Mouse (Mus musculus) forebrain, embryonic 12.5 days (tissue): ENCODE results near the gene Zfp418. TPM values are rescaled to one million over a fixed set of nuclear protein-coding genes. Genes with fewer than 3 reads are reported as not detected.
"Not testable (repeated sequence)": the region's sequence is repeated elsewhere in the genome, so short reads cannot be mapped to it uniquely, and the experiment has no call there.

Experiments used
- ATAC-seq: fragments of 200-750 bp; cut with Nextera tagmentation; 2 replicates; pipeline ENCODE4 v1.8.0; 2017; ENCODE audit warnings: moderate TSS enrichment; ENCODE audit not compliant: low FRiP score
- H3K27ac ChIP-seq: fragments of 300-500 bp; sonication (generic); 2 replicates; pipeline ENCODE4 v1.5.1; 2016; ENCODE audit warnings: mild to moderate bottlenecking
- H3K27me3 ChIP-seq: fragments of 300-500 bp; sonication (generic); 2 replicates; pipeline ENCODE4 v1.6.1; 2016; ENCODE audit warnings: mild to moderate bottlenecking
- H3K36me3 ChIP-seq: fragments of 300-500 bp; sonication (generic); replicated peaks from 2 replicates; pipeline ENCODE4 v1.6.1; 2016; ENCODE audit warnings: mild to moderate bottlenecking
- H3K4me1 ChIP-seq: fragments of 300-500 bp; sonication (generic); 2 replicates; pipeline ENCODE4 v1.6.1; 2016
- H3K4me2 ChIP-seq: fragments of 300-500 bp; sonication (generic); 2 replicates; pipeline ENCODE4 v1.6.1; 2016; ENCODE audit warnings: mild to moderate bottlenecking, moderate library complexity
- H3K4me3 ChIP-seq: fragments of 300-500 bp; sonication (generic); replicated peaks from 2 replicates; pipeline ENCODE4 v1.5.1; 2016; ENCODE audit warnings: mild to moderate bottlenecking
- H3K9ac ChIP-seq: fragments of 300-500 bp; sonication (generic); 2 replicates; pipeline ENCODE4 v1.6.1; 2016; ENCODE audit warnings: mild to moderate bottlenecking
- H3K9me3 ChIP-seq: fragments of 300-500 bp; sonication (generic); 2 replicates; pipeline ENCODE4 v1.6.1; 2016
- WGBS: fragments of 180-500 bp; shearing (Covaris S2); methylation state at CpG from one replicate; pipeline ENCODE4 v1.1.7; 2016; 5-methylcytosine and 5-hydroxymethylcytosine counted together
- polyA plus RNA-seq: library from polyadenylated mRNA; unstranded; fragments of >200 nt; fragmentation: Nextera tagmentation; extraction: Ambion mirVana; gene quantifications from 2 replicates; pipeline ENCODE4 v1.2.1, GENCODE M21; 2016

The Zfp418 gene
- polyA plus RNA-seq, 1 experiment from 2014 or later: 3.3 TPM

DNA sequence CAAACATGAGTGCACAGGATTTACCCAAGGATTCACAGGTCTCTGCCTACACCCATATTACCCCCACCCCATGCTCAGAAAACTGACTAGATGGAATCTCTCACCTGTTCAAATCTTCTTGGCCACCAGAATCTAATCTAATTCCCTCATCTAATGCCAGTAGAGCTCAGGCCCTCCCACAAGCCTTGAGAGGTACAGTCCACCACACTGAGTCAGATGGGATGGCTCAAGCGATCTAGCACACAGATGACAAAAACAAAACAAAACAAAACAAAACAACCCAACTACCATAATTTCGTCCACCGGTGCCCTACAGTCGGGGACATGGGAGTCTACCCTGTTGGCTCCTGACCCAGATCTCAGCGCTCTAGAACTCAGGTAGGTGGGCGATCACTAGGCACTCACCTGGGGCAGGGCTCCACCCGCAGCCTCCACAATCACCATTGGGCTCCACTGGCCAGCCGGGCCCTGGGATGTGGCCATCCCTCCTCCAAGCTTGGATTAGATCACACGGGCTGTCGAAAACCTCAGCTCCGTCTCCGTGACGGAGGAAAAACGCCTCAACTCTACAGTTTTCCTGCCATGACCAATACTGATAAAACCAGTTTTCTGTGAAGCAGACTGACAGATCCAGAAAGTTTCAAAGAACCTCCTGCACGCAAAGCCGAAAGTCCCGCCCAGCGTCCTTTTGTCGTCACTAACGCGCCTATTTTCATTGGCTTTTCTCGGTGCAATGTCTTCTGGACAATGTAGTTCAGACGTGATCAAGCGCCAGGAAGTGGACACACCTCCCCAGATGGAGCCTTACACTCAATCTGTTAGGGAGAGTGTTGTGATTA lies 38.4 kb downstream of the Zfp418 start, which contains the start of gene Zfp772:
Gene Zfp772 (minus strand): TSS at position 686 of the 839 bp plus-strand sequence.
- not testable (repeated sequence) for H3K36me3 ChIP-seq, H3K27ac ChIP-seq, H3K9me3 ChIP-seq, ATAC-seq, H3K27me3 ChIP-seq, H3K4me1 ChIP-seq
- 2% methylated on average over 24 of the region's 24 CpGs for WGBS
- Histone ChIP-seq H3K9ac (peak within 1 kb of the TSS; percentile 38; the same call in 1 of the 2 replicates), H3K4me3 (peak within 1 kb of the TSS; percentile 49), H3K4me2 (peak within 1 kb of the TSS; percentile 57)

Other genes starting within 250 kb of the Zfp418 start
- not detected in 2 replicates for gene Aurkc, start 176.0 kb upstream of the Zfp418 start, polyA plus RNA-seq
- gene Zfp954, start 49.8 kb upstream of the Zfp418 start, polyA plus RNA-seq: 18.1 and 19.3 TPM in 2 replicates
- 12.3 and 12.8 TPM in 2 replicates for gene Zfp773, start 34.6 kb upstream of the Zfp418 start, polyA plus RNA-seq
- 9.3 and 9.5 TPM in 2 replicates for gene Zfp772, start 38.7 kb downstream of the Zfp418 start, polyA plus RNA-seq
- gene Vmn2r29, start 76.0 kb downstream of the Zfp418 start, polyA plus RNA-seq: 0.78 and 1.1 TPM in 2 replicates
- gene Gm45844, start 107.0 kb downstream of the Zfp418 start, polyA plus RNA-seq: 1.4 and 2.6 TPM in 2 replicates
- 73.0 and 81.7 TPM in 2 replicates for gene Clcn4, start 129.5 kb downstream of the Zfp418 start, polyA plus RNA-seq
- not detected in 2 replicates for gene Vmn2r30, start 166.3 kb downstream of the Zfp418 start, polyA plus RNA-seq
- gene Gm45783, start 203.2 kb downstream of the Zfp418 start, polyA plus RNA-seq: not detected in 2 replicates
- gene Vmn2r31, start 228.4 kb downstream of the Zfp418 start, polyA plus RNA-seq: not detected in 2 replicates